Mouse (Mus musculus) liver, postnatal 0 days (tissue): Measurements from ENCODE around the gene Nap1l1.

Experiments
- CTCF ChIP-seq: sonication (generic); IDR thresholded peaks from 2 replicates; pipeline ENCODE4 v1.5.1; 2016; ENCODE audit warnings: antibody characterized with exemption, low read depth
- EP300 ChIP-seq: IDR thresholded peaks from 2 replicates; pipeline ENCODE4 v1.6.1; 2016; ENCODE audit warnings: antibody characterized with exemption, low read depth, mild to moderate bottlenecking

DNA sequence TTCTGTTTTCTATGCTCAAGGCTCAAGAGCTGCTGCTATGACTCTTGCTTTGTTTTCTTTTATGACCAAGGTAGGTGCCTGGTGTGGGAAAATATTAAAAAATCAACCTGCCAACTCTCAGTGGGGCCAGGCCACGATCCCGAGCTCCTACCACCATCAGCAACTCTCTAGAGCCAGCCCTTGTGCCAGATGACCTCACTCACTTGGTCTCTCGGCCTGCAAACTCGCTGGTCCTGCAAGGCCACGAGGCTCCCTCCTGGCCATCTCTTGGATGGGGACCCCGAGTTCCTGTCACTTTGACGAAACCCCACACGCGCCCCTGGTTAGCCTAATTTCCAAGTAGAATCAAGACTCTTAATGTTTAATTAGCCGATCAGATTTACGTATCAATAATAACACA is 20.6 kb upstream of the Nap1l1 start:
- TF ChIP-seq CTCF (no peak), EP300 (no peak)
